Comparison of ENCODE assay signal across 8 mouse cellular contexts in the genomic region with DNA sequence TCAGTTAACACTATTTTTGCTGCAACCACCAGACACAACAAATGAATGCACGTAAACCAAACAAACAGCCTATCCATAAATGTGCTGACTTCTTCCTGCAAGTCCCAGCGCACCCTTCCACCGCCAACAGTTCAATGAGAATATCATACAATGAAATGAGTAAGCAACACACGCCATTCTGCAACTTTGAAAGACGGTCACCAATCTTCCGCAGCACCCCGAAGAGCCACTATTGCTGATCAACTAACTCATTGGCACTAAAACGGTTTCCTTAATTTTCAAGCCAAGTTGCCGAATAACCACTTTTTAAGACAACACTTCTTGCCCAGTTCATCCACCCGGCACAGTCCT. TPM values are rescaled to one million over a fixed set of nuclear protein-coding genes. Genes with fewer than 3 reads are reported as not detected.
DNase-seq lines count a peak whose midpoint lies in the region; ATAC-seq lines count a peak whose summit lies in the region.

No protein-coding gene starts in this region.

- no peak for ATAC-seq in limb, embryonic 15.5 days (ENCODE audit: insufficient number of reproducible peaks, low FRiP score, low TSS enrichment, low read depth)
- ATAC-seq in neural tube, embryonic 14.5 days (ENCODE audit: low read depth): no peak

- WGBS in limb, embryonic 15.5 days: 2% methylated on average over 10 of the region's 10 CpGs
- WGBS in neural tube, embryonic 14.5 days: 0% methylated on average over 10 of the region's 10 CpGs

- no peaks in the 10 kb centered on the region for H3K36me3 ChIP-seq in limb, embryonic 15.5 days
- no peaks in the 10 kb centered on the region for H3K36me3 ChIP-seq in neural tube, embryonic 14.5 days (ENCODE audit: control insufficient read depth, insufficient read depth, low read length)

- H3K9ac ChIP-seq in limb, embryonic 15.5 days: peak overlapping the region; percentile 94
- peak overlapping the region; percentile 94 for H3K9ac ChIP-seq in neural tube, embryonic 14.5 days (replicated peaks; ENCODE audit: low read depth, low read length)

- H3K27ac ChIP-seq in limb, embryonic 15.5 days: peak overlapping the region; percentile 97
- H3K27ac ChIP-seq in neural tube, embryonic 14.5 days (ENCODE audit: low read depth, low read length): peak overlapping the region; percentile 98

- peak; percentile 30 for DNase-seq in adrenal gland, postnatal 10 days
- DNase-seq in adrenal gland, adult 8-10 months: no peak
- peak; percentile 4 for DNase-seq in right cerebral cortex, adult 18-20 months
- DNase-seq in right cerebral cortex, postnatal 36 days (ENCODE audit: low spot score in 2 of 2): no peak
- DNase-seq in forelimb bud, embryonic 11.5 days (ENCODE audit: low read depth, low spot score): peak; percentile 14
- DNase-seq in left cerebral cortex, postnatal 10 days (ENCODE audit: extremely low spot score in 1 of 2, low spot score in 2 of 2): no peak

- no peaks in the 10 kb centered on the region for H3K27me3 ChIP-seq in limb, embryonic 15.5 days
- H3K27me3 ChIP-seq in neural tube, embryonic 14.5 days (ENCODE audit: control insufficient read depth, insufficient read depth, low read length): peaks cover 4% of the 10 kb centered on the region; the same call in 1 of the 2 replicates

- intact Hi-C loops in left cerebral cortex, postnatal 10 days (cut with DNase I): loop anchor here (5.0 to 10.0 kb wide), 2 partner anchors 75 to 337 kb away; no protein-coding TSS in a partner anchor

- H3K4me2 ChIP-seq in limb, embryonic 15.5 days: peak overlapping the region; percentile 56
- peak overlapping the region; percentile 82 for H3K4me2 ChIP-seq in neural tube, embryonic 14.5 days (ENCODE audit: low read depth, low read length)

- H3K4me1 ChIP-seq in limb, embryonic 15.5 days: peaks cover 15% of the 10 kb centered on the region
- H3K4me1 ChIP-seq in neural tube, embryonic 14.5 days (ENCODE audit: control insufficient read depth, insufficient read depth, low read length): peaks cover 13% of the 10 kb centered on the region; the same call in 1 of the 2 replicates

- no peaks in the 10 kb centered on the region for H3K9me3 ChIP-seq in limb, embryonic 15.5 days
- no peaks in the 10 kb centered on the region for H3K9me3 ChIP-seq in neural tube, embryonic 14.5 days (ENCODE audit: control insufficient read depth, low read length)

- H3K4me3 ChIP-seq in limb, embryonic 15.5 days: peak overlapping the region; percentile 88
- H3K4me3 ChIP-seq in neural tube, embryonic 14.5 days (ENCODE audit: low read depth, low read length): peak overlapping the region; percentile 99

RNA-seq across cellular contexts. Expression of gene Kmt2c, which starts 1.2 kb away (rescaled TPM):
- total RNA-seq in adrenal gland, postnatal 10 days (2021): 10 to 100 TPM; 40.3 to 58.9 TPM
- total RNA-seq in adrenal gland, adult 8-10 months (2022): 10 to 100 TPM; 48.3 to 91.2 (median 68.8) TPM
- 11.9 and 13.4 TPM in 2 replicates for polyA plus RNA-seq in limb, embryonic 15.5 days (2015; fragmentation: Nextera tagmentation; extraction: Ambion mirVana)
- 29.7 and 31.6 TPM in 2 replicates for polyA plus RNA-seq in neural tube, embryonic 14.5 days (2014; fragmentation: Nextera tagmentation; extraction: Ambion mirVana)
- 10 to 100 TPM; 69.3 to 70.1 TPM for total RNA-seq in left cerebral cortex, postnatal 10 days (2021)

RNA-seq across cellular contexts. Expression of gene Cct8l1, which starts 18.5 kb away (rescaled TPM):
- not detected for total RNA-seq in adrenal gland, postnatal 10 days (2021)
- total RNA-seq in adrenal gland, adult 8-10 months (2022): under 1 TPM in 2 of 4 experiments, not detected in 2; 0.13 to 0.14 TPM
- polyA plus RNA-seq in limb, embryonic 15.5 days (2015; fragmentation: Nextera tagmentation; extraction: Ambion mirVana): 0.09 TPM in 1 of 2 replicates, not detected in the other
- polyA plus RNA-seq in neural tube, embryonic 14.5 days (2014; fragmentation: Nextera tagmentation; extraction: Ambion mirVana): not detected in 2 replicates
- under 1 TPM in 1 of 2 experiments, not detected in 1; 0.22 TPM for total RNA-seq in left cerebral cortex, postnatal 10 days (2021)

Comparison
In these comparisons a context has a peak if more than half of its experiments do, and no peak if none do; other contexts are left out.
1. DNase-seq: peak in adrenal gland, postnatal 10 days (single experiment), right cerebral cortex, adult 18-20 months (single experiment) and forelimb bud, embryonic 11.5 days (single experiment); none in adrenal gland, adult 8-10 months (single experiment), right cerebral cortex, postnatal 36 days (0 of 2) and left cerebral cortex, postnatal 10 days (0 of 2).